Mouse (Mus musculus) liver, adult (tissue): ENCODE measurements around the gene Hba-a2.

Source experiments
- GATA4 ChIP-seq: IDR thresholded peaks from 2 replicates; pipeline ENCODE4 v1.6.1; 2014; ENCODE audit warnings: mild to moderate bottlenecking, low read length; ENCODE audit not compliant: insufficient replicate concordance

Hba-a2 gene

DNA sequence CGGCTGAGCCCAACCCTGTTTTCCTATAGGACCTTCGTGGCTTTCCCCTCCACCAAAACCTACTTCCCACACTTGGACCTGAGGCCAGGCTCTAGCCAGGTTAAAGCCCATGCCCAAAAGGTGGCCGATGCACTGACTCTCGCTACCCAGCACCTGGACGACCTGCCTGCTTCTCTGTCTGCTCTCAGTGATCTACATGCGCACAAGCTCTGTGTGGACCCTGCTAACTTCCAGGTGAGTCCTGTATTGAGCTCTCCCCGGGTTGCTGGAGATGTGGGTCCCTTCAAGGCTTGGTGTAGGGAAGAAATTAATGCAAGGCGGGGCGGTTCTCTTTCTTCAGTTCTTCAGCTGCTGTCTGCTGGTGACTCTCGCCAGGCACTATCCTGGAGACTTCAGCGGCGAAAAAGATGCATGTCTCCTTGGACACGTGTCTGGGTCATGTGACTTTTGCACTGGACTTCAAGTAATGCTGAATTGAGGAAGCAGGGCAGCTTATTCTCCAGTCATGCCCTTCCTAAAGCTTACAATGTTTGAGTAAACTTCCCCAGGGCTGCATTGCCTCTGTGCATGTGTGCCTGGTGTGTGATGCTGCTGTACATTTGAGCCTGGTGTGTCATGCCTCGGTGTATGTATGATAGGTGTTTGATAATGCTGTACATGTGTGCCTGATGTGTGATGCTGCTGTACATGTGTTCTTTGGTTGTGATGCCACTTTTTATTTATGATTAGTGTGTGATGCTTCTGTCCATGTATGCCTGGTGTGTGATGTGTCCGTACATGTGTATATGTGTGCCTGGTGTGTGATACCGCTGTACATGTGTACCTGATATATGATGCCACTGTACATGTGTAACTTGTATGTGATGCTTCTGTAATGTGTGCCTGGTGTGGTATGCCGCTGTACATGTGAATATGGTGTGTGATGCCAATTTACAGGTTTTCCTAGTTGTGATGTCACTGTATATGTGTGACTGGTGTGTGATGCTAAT is 4.3 kb downstream of the Hba-a2 start:
- TF ChIP-seq GATA4: no peak

DNA sequence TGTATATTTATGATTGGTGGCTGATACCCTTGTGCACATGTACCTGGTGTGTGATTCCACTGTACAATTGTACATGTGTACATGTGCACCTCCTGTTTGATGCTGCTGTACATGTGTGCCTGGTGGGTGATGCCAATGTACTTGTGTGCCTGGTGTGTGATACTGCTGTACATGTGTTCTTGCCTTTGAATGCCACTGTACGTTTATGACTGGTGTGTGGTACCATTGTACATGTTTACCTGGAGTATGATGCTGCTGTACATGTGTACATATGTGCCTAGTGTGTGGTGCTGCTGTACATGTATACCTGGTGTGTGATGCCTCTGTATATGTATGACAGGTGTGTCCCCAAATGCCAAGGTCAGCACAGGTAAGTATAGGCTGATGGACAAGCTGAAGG is 5.2 kb downstream of the Hba-a2 start:
- TF ChIP-seq GATA4: no peak

DNA sequence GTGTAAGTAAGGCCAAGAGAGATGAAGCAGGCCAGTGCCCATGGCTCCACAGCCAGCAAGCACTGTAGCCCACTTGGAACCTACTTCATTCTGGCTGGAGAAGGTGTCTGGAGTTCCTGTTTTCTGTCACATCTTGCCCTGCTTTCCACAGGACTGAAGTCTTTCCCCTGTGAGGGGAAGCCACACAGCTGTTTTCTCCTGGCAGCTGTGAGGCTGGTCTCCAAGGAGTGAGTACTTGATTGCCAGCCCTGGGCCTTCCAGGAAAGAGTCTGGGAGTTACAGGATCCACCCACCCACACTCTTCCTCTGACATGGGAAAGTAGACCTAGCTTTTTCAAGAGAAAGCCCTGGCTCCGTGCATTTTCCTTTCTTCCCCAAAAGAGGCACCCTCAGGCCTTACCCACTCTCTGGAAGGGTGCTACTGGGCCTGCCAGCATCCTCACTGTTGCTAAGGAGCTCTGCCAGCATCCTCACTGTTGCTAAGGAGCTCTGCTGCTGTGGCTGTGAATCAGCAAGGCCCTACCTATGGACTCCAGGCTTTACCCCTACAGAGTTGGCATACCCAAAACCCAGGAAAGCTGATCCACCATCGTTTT is 6.6 kb downstream of the Hba-a2 start:
- TF ChIP-seq GATA4: no peak

DNA sequence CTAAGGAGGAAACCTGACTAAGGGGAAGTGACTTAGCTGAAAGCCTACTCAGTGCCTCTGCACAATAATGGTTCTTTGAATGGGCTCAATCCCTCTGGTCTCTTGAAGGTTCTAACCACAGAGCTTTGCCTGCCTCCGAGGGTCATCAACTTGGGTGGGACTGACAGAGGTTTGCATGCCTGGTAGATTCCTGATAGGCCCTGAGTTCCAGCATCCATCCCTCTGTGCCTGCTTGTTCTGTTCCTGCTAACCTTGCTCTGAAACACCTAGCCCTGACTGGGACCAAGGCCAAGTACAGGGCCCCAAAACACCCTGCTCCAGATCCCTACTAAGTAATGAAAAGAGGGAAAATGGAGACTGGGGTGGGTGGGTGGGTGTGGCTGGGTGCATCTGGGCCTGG is 7.2 kb downstream of the Hba-a2 start:
- TF ChIP-seq GATA4: no peak

DNA sequence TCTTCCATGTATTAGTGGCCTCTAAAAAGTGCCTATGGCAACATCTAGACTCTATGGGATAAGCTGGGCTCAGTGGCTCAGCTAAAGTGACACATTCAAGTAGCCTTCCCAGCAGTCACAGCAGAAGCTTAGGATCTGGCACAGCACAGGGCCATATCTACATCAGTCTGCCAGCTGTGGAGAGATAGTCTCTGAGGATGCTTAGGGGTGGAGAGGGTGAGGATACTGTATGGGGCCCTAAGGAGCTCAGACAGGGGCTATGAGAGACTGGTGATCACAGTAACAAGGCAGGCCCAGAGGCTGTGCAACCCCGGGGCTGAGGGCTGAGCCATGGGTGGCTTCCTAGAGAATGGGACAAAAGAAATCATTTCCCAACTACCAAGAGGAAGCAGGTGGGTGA is 10.7 kb downstream of the Hba-a2 start:
- TF ChIP-seq GATA4: no peak

DNA sequence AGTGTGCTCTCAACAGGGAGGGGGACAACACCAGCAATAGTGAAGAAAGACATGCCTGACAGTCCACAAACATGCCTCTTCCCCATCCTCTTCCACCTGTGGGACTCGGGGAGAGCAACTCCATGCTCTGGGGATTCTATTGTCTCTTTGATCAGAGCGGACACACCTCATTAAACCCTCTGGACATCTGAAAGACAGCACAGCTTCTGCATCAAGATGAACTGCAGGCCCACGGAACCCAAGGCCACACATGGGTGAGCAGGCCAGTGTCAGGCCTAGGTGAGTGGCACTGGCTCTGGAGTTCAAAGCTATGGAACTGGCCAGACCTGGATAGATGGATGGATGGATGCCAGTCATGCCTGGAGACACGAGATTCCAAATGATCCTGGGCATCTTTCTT is 13.2 kb downstream of the Hba-a2 start:
- no peak for TF ChIP-seq GATA4

DNA sequence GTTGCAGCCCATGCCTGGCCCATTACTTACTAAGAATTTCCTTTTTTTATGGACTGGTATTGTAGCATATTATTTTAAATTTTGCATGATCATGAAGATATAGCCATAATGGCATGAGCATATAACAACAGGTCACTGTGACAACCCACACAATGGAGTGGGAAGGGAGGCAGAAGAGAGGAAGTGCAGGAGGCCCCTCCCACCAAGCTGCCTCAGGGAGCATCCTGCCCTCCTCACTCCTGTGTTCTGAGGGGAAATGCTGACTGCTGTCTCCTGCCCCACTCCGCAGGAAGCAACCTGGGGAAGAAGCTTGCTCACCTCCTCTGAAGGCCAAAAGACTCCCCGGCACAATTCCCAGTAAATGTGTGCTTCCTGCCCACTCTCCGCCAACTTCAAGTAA is 13.6 kb downstream of the Hba-a2 start:
- TF ChIP-seq GATA4: no peak

DNA sequence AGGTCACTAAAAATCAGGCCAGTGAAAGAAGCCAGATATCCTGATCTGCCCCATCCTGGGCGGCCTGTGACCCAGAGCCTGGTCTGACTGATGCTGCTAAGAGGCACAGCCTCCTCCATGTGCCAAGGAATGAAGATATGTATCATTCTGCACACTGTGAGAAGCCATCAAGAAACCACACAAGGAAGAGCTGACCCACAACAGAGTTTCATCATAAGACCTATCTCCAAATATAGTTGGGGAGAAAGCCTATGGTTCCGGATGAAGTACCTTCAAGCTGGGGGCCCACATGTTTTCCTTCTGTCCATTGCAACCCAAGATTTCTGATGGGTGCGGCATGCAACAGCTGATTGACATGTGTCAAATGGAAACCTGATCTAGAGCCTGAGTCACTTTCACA is 19.7 kb downstream of the Hba-a2 start:
- no peak for TF ChIP-seq GATA4

DNA sequence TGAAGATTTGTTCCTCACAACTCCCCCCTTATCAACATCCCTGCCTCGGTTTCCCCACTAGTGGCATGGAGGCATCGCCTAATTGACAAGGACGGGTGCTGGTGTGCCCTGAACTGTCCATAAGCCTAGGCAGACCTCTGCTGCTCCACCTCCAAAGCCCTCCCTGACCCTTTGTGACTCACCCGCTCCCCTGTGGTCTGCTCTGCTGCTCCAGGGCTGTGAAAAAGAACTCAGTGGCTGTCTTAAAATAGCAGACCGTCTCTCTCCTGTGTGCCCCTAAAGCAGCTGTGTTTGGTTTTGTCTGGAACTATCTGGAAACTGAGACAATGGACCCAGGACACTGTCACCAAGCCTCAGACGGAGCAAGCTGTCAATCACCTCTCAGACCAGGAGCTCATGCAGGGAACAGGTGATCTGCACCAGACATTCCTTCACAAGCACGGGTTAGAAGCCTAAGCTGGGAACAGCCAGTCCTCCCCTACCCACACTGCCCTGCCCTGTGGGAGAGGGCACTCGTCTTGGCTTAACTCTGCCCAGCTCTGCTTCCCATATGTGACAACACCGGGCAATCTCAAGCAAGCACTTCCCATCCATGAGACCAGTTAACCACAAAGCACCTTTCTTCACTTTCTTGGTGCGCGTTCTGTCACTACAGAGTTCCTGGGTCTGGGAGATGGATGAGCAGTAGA is 24.4 kb downstream of the Hba-a2 start:
- no peak for TF ChIP-seq GATA4

DNA sequence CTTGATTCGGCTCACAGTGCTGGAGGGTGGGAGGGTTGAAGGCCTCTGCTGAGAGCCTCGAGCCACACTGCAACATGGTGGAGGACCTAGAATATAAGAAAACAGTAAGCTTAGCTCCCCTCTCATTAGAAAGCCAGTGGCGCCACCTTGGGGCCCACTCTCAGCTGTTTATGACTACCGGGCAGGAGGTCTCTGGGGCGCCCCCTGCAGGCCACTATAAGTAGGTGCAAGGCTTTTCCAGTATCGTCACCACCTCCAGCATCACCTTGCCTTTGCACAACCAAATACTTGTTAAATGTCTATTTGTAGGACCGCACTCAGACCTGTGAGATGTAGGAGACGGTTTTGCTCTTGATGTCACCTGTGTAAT is 24.9 kb downstream of the Hba-a2 start:
- TF ChIP-seq GATA4: no peak

DNA sequence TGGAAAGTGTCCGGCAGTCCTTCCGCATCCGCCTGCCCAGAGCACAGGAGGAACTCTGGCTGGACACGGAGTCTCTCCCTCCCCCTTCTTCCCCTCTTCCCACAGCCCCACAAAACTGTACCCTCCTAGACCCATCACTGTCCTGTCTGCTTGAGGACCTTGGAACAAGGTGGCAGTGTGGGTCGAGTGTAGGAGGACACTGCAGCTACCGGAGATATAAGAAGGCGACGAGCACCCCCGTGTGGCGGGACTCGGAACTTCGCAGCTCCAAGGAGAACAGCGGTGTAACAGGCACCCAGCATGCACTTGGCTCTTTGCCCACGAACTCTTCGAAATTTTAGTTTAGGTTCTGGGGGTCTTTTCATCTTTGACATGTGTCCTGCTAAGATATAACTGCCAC is 28.3 kb downstream of the Hba-a2 start:
- TF ChIP-seq GATA4: no peak

DNA sequence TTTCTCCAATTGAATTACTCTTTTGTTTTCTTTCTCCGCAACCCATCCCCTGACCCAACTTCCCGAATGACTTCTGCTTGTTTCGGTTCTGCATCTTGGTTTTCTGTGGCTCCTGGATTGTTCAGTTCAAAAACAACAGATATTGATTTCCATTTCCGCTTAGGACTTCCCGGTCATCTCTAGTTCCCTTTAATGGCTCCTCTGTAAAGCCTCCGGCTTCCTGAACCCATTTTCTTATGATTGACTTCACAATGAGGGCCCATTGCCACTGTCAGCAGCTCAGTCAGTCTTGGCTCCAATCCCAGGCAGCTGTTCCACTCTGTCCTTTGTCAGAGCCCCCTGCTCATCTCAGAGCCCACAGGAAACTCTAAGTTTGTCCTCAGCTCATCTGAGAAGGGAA is 34.8 kb downstream of the Hba-a2 start:
- no peak for TF ChIP-seq GATA4

DNA sequence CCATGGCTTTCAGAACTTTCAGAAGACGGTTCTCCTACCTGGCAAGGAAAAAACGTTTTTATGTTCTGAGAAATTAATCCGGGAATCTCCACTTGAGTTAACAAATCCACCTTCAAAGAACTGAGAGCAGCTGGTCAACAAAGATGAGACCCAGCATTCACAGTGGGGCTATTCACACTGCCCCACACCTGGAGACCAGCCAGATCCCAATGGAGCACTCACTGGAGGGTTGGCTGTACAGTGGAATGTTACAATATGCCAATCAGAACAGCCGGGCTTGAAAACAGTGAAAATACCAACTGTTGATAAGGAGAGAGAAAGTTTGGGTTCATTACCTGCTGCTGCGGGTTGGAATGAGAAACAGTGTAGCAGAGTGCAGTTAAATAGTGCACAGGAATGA is 35.6 kb downstream of the Hba-a2 start:
- TF ChIP-seq GATA4: no peak

DNA sequence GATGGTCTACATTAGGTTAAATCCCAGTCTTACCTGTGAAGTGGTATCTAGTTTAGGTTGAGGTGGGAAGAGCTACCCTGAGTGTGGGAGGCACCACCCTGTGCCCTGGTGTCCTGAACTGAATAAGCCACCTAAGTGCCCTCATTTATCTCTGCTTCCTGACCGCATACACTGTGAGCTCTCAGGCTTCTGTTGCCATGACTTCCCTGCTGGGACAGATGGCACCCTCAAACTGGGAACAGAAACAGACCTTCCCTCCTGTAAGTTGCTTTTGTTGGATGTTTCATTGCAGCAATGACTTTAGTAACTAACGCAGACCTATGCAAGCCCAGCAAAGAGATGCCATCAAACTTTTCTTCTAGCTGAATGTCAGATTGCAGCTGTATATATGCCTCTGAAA is 36.9 kb downstream of the Hba-a2 start:
- no peak for TF ChIP-seq GATA4

DNA sequence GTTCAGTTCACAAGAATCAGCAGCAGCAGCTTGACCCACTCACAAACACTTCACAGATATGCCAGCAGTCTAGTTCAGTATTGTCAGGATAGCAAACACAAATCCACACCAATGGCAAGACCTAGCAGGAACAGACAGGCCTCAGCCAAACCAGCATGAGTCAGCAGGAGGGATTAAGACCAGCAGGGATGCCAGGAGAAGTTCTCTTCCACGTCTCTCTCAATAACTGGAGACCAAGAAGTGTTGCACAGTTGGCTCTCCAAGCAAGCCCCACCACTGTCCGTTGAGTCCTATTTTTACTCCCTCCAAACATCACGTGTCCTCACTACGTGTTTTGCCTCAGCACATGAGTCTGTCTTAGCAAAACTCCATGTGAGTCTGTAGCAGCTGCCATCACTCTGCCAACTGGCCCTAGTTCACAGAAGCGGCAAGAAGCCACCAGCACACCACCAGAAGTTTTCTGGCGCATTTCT is 40.2 kb downstream of the Hba-a2 start:
- TF ChIP-seq GATA4: no peak

DNA sequence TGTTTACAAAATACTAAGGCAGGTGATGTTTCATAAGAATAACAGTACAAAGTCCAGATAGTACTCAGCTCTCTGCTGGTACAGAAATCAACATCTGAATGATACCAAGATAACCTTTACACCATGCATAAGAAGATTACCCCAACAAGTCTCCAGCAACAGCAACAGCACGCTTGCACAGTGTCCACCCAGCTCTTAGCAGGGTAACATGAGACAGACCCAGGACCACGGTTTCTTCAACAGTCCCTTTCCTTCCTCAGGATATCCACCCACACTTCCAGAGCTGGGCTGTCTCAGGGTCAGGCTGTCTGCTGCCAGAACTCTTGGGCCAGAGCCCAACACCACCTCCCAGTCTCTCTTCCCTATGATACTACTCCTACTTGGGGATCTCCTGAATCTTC is 42.8 kb downstream of the Hba-a2 start:
- no peak for TF ChIP-seq GATA4
